Mouse (Mus musculus) limb, embryonic 13.5 days (tissue): ENCODE results near the gene Gprc5d. TPM values are rescaled to one million over a fixed set of nuclear protein-coding genes. Genes with fewer than 3 reads are reported as not detected.
A peak's percentile ranks its signal among the peaks of the same experiment; 100 is the strongest.

ENCODE experiments used
- ATAC-seq: fragments of 200-750 bp; cut with Nextera tagmentation; 2 replicates; pipeline ENCODE4 v1.8.0; 2017; ENCODE audit warnings: low read depth, moderate number of reproducible peaks, moderate TSS enrichment; ENCODE audit not compliant: low FRiP score
- H3K27ac ChIP-seq: fragments of 300-500 bp; sonication (generic); 2 replicates; pipeline ENCODE4 v1.5.1; 2015; ENCODE audit warnings: inconsistent platforms, mild to moderate bottlenecking, moderate library complexity
- H3K27me3 ChIP-seq: fragments of 300-500 bp; sonication (generic); 2 replicates; pipeline ENCODE4 v1.6.1; 2015; ENCODE audit warnings: mild to moderate bottlenecking, inconsistent platforms
- H3K36me3 ChIP-seq: fragments of 300-500 bp; sonication (generic); 2 replicates; pipeline ENCODE4 v1.6.1; 2015; ENCODE audit warnings: inconsistent platforms, mild to moderate bottlenecking, moderate library complexity
- H3K4me1 ChIP-seq: fragments of 300-500 bp; sonication (generic); 2 replicates; pipeline ENCODE4 v1.6.1; 2015; ENCODE audit warnings: inconsistent platforms
- H3K4me2 ChIP-seq: fragments of 300-500 bp; sonication (generic); replicated peaks from 2 replicates; pipeline ENCODE4 v1.6.1; 2015; ENCODE audit warnings: inconsistent platforms, mild to moderate bottlenecking, moderate library complexity
- H3K4me3 ChIP-seq: fragments of 300-500 bp; sonication (generic); 2 replicates; pipeline ENCODE4 v1.5.1; 2015; ENCODE audit warnings: moderate library complexity, mild to moderate bottlenecking, inconsistent platforms
- H3K9ac ChIP-seq: fragments of 300-500 bp; sonication (generic); 2 replicates; pipeline ENCODE4 v1.6.1; 2015; ENCODE audit warnings: mild to moderate bottlenecking, inconsistent platforms
- H3K9me3 ChIP-seq: fragments of 300-500 bp; sonication (generic); 2 replicates; pipeline ENCODE4 v1.6.1; 2016; ENCODE audit warnings: inconsistent platforms
- WGBS: fragments of 180-500 bp; shearing (Covaris S2); methylation state at CpG from one replicate; pipeline ENCODE4 v1.1.7; 2015; 5-methylcytosine and 5-hydroxymethylcytosine counted together
- polyA plus RNA-seq: library from polyadenylated mRNA; unstranded; fragments of >200 nt; fragmentation: Nextera tagmentation; extraction: Ambion mirVana; gene quantifications from 2 replicates; pipeline ENCODE4 v1.2.1, GENCODE M21; 2015

Gprc5d gene
- polyA plus RNA-seq: not detected in 2 replicates

- H3K9me3 ChIP-seq: no peaks in the 10 kb centered on the region; the same call in 1 of the 2 replicates
- ATAC-seq: no peak
- H3K4me2 ChIP-seq: no peak within 1 kb of the TSS
- H3K27me3 ChIP-seq: no peaks in the 10 kb centered on the region
- no peak within 1 kb of the TSS for H3K9ac ChIP-seq
- WGBS: 86% methylated on average over 5 of the region's 5 CpGs
- H3K4me3 ChIP-seq: no peak within 1 kb of the TSS
- 0 out of 2 replicates have a peak, but pooled peaks cover under 1% of the 10 kb centered on the region for H3K4me1 ChIP-seq
- no peak within 1 kb of the TSS for H3K27ac ChIP-seq
- no peaks in the 10 kb centered on the region for H3K36me3 ChIP-seq
Observed at GRCm38 (mm10) chr6:135118183-135118582, at the start of gene Gprc5d. TSS of gene Gprc5d (minus strand) at chr6:135118283.

- H3K4me2 ChIP-seq: 0 out of 2 replicates have a peak overlapping the region, but pooled peaks have one; percentile 85
- no peak for ATAC-seq
- H3K4me3 ChIP-seq: no peak overlapping the region
- H3K27me3 ChIP-seq: no peaks in the 10 kb centered on the region
- H3K36me3 ChIP-seq: no peaks in the 10 kb centered on the region
- peaks cover 11% of the 10 kb centered on the region for H3K4me1 ChIP-seq
- no peaks in the 10 kb centered on the region for H3K9me3 ChIP-seq
- WGBS: 61% methylated on average over 5 of the region's 5 CpGs
- H3K9ac ChIP-seq: no peak overlapping the region
- H3K27ac ChIP-seq: no peak overlapping the region
Observed at GRCm38 (mm10) chr6:135166712-135167111, 48.6 kb upstream of the Gprc5d start.

DNA sequence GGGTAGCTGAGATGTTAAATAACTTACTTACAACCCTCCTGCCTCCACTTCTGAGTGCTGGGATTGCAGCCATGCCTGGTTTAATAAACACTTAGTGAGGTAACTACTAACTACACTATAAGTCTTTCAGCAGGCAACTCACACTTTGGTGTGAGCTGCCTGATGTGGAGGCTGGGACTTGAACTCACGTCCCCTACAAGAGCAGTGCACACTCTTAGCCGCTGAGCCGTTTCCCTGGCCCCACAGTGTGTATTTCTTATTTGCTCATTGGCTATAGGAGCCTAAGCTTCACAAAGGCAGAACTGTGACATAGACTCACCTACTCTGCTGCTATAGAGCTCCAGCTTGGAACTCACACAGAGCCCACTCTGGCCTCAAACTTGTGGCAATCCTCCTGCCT lies 48.2 kb upstream of the Gprc5d start:
- 92% methylated on average over 3 of the region's 3 CpGs for WGBS
- peaks cover 11% of the 10 kb centered on the region for H3K4me1 ChIP-seq
- ATAC-seq: no peak
- H3K27me3 ChIP-seq: no peaks in the 10 kb centered on the region
- no peaks in the 10 kb centered on the region for H3K36me3 ChIP-seq
- no peak overlapping the region for H3K9ac ChIP-seq
- no peak overlapping the region for H3K4me2 ChIP-seq
- H3K27ac ChIP-seq: no peak overlapping the region
- H3K9me3 ChIP-seq: no peaks in the 10 kb centered on the region
- H3K4me3 ChIP-seq: no peak overlapping the region

GRCm38 (mm10) chr6:135165706-135166105 lies 47.6 kb upstream of the Gprc5d start:
- H3K27me3 ChIP-seq: no peaks in the 10 kb centered on the region
- peaks cover 11% of the 10 kb centered on the region for H3K4me1 ChIP-seq
- WGBS: 84% methylated on average over 2 of the region's 2 CpGs
- no peak overlapping the region for H3K4me3 ChIP-seq
- H3K36me3 ChIP-seq: no peaks in the 10 kb centered on the region
- no peak overlapping the region for H3K27ac ChIP-seq
- ATAC-seq: no peak
- H3K9me3 ChIP-seq: no peaks in the 10 kb centered on the region
- no peak overlapping the region for H3K9ac ChIP-seq
- no peak overlapping the region for H3K4me2 ChIP-seq

DNA sequence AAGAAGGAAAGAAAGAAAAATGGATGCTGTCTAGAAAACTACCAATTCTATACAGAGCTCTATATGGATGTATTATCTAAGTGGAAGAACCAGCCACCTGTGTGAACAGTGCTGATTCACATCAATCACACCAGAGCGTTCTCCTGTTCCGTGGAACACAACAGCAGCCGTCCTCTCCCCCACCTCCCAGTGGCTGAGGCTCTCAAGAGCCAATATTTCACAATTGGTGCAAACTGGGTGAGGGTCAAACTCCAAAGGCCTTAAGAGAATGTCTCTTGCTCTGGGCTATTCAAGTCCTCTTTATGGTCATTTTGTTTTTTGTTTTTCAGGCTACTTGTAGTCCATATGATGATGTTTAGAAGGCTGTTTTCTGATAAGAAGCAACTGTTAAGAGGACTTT lies 47.1 kb upstream of the Gprc5d start:
- no peak for ATAC-seq
- WGBS: 67% methylated on average over 3 of the region's 3 CpGs
- no peak overlapping the region for H3K4me2 ChIP-seq
- no peak overlapping the region for H3K27ac ChIP-seq
- H3K36me3 ChIP-seq: no peaks in the 10 kb centered on the region
- H3K9me3 ChIP-seq: no peaks in the 10 kb centered on the region
- H3K27me3 ChIP-seq: no peaks in the 10 kb centered on the region
- no peak overlapping the region for H3K4me3 ChIP-seq
- H3K4me1 ChIP-seq: peaks cover 11% of the 10 kb centered on the region
- H3K9ac ChIP-seq: no peak overlapping the region

GRCm38 (mm10) chr6:135162861-135163260 lies 44.8 kb upstream of the Gprc5d start:
- peaks cover 6% of the 10 kb centered on the region; the same call in 1 of the 2 replicates for H3K4me1 ChIP-seq
- no peak for ATAC-seq
- no peak overlapping the region for H3K27ac ChIP-seq
- H3K27me3 ChIP-seq: no peaks in the 10 kb centered on the region
- 75% methylated on average over 4 of the region's 4 CpGs for WGBS
- H3K9me3 ChIP-seq: no peaks in the 10 kb centered on the region
- H3K36me3 ChIP-seq: no peaks in the 10 kb centered on the region
- no peak overlapping the region for H3K9ac ChIP-seq
- no peak overlapping the region for H3K4me3 ChIP-seq
- H3K4me2 ChIP-seq: no peak overlapping the region

GRCm38 (mm10) chr6:135162311-135162710 lies 44.2 kb upstream of the Gprc5d start:
- H3K4me2 ChIP-seq: no peak overlapping the region
- H3K27me3 ChIP-seq: no peaks in the 10 kb centered on the region
- peaks cover 2% of the 10 kb centered on the region; the same call in 1 of the 2 replicates for H3K4me1 ChIP-seq
- H3K4me3 ChIP-seq: no peak overlapping the region
- ATAC-seq: no peak
- H3K36me3 ChIP-seq: no peaks in the 10 kb centered on the region
- H3K9ac ChIP-seq: no peak overlapping the region
- no peak overlapping the region for H3K27ac ChIP-seq
- H3K9me3 ChIP-seq: no peaks in the 10 kb centered on the region
- WGBS: 85% methylated on average over 3 of the region's 3 CpGs

DNA sequence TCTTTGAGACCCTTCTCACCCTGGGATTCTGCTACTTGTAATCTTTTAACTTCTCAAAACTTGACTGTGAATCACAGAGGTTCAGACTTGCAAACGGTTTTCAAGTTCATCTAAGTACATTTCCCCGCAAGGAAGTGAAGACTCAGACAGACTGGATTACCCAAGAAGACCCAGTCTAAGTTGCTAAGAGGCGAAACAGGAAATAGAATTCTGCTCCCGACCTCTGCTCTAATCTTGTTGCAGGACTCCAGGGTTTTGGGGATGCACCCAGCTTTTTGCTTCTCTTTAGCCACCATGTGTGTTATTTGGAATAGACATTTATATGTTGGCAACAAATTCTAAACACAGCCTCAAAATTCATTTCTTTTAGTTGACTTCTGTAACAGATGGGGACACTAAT lies 43.3 kb upstream of the Gprc5d start:
- no peak for ATAC-seq
- H3K9me3 ChIP-seq: no peaks in the 10 kb centered on the region
- 66% methylated on average over 4 of the region's 4 CpGs for WGBS

DNA sequence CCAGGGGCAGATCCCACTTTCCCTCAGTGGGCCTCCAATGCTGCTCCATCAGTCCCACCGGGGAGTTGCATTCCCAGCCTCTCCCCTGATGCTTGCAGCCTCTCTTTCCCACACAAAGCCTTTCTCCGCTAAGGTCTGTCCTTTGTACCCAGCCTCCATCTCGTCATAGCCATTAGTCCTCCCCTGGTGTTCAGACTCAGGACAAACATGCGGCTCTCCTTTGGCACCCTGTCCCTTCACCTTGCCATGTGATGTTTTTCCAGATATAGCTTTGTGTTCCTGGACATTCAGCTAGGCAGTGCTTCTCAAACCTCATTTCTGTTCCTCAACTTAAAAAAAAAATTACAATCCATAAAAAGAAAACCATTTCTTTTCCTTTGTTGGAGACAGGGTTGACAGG lies 40.4 kb upstream of the Gprc5d start:
- no peak for ATAC-seq
- Histone ChIP-seq H3K4me3 (no peak overlapping the region), H3K27ac (no peak overlapping the region), H3K9me3 (no peaks in the 10 kb centered on the region), H3K27me3 (no peaks in the 10 kb centered on the region), H3K36me3 (no peaks in the 10 kb centered on the region), H3K9ac (no peak overlapping the region), H3K4me2 (no peak overlapping the region), H3K4me1 (no peaks in the 10 kb centered on the region)
- 63% methylated on average over 4 of the region's 4 CpGs for WGBS

More for the DNA sequence above, 43.3 kb upstream of the Gprc5d start:
- H3K4me3 ChIP-seq: no peak overlapping the region
- no peak overlapping the region for H3K27ac ChIP-seq
- H3K27me3 ChIP-seq: no peaks in the 10 kb centered on the region
- H3K4me1 ChIP-seq: no peaks in the 10 kb centered on the region
- H3K4me2 ChIP-seq: no peak overlapping the region
- no peak overlapping the region for H3K9ac ChIP-seq
- no peaks in the 10 kb centered on the region for H3K36me3 ChIP-seq

DNA sequence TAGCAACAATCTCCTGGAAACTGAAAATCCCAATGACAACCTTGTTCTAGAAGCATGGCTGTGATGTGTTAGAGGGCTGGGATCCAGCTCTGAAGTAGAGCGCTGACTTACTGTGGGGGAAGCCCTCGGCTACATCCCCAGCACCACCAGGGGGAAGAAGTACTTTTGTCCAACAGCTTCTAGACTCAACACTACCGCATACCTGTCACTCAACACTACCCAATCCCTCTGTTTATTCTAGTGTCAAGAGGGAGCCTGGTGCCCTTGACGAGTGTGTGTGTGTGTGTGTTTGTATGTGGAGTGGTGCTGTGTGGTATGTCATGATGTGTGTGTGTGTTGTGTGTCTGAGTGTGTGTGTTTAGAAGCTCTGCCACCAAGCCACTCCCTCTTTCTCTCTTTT lies 39.4 kb upstream of the Gprc5d start:
- H3K4me2 ChIP-seq: no peak overlapping the region
- no peak overlapping the region for H3K9ac ChIP-seq
- H3K4me3 ChIP-seq: no peak overlapping the region
- 73% methylated on average over 4 of the region's 4 CpGs for WGBS
- no peak overlapping the region for H3K27ac ChIP-seq
- H3K9me3 ChIP-seq: 0 out of 2 replicates have a peak, but pooled peaks cover 4% of the 10 kb centered on the region
- ATAC-seq: no peak
- no peaks in the 10 kb centered on the region for H3K4me1 ChIP-seq
- H3K36me3 ChIP-seq: 0 out of 2 replicates have a peak, but pooled peaks cover 2% of the 10 kb centered on the region
- H3K27me3 ChIP-seq: no peaks in the 10 kb centered on the region

DNA sequence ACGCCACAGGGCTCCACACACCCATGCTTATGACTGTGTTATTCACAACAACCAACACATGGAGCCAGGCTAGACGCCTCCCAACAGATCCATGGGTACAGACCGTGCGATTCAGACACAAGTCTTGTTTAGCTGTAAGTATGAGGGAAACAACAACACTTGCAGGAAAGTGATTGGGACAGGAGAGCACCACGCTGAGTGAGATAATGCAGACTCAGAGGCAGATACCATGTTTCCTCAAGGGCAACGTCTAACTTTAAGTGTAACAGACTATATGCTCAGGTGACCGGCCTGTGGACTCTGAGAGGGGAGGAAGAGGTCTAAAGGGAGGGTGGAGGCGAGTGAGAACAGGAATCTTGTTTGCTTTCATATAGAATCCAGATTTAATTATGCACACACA lies 38.5 kb upstream of the Gprc5d start:
- no peak for ATAC-seq
- no peak overlapping the region for H3K27ac ChIP-seq
- H3K4me2 ChIP-seq: no peak overlapping the region
- no peaks in the 10 kb centered on the region for H3K4me1 ChIP-seq
- H3K27me3 ChIP-seq: no peaks in the 10 kb centered on the region
- H3K9me3 ChIP-seq: 0 out of 2 replicates have a peak, but pooled peaks cover 4% of the 10 kb centered on the region
- H3K4me3 ChIP-seq: no peak overlapping the region
- 0 out of 2 replicates have a peak, but pooled peaks cover 2% of the 10 kb centered on the region for H3K36me3 ChIP-seq
- no peak overlapping the region for H3K9ac ChIP-seq
- 81% methylated on average over 8 of the region's 8 CpGs for WGBS

GRCm38 (mm10) chr6:135153719-135154118 lies 35.6 kb upstream of the Gprc5d start:
- no peak overlapping the region for H3K9ac ChIP-seq
- H3K27me3 ChIP-seq: peaks cover 4% of the 10 kb centered on the region; the same call in 1 of the 2 replicates
- no peak overlapping the region for H3K4me3 ChIP-seq
- no peak overlapping the region for H3K27ac ChIP-seq
- H3K36me3 ChIP-seq: 0 out of 2 replicates have a peak, but pooled peaks cover 2% of the 10 kb centered on the region
- no peak overlapping the region for H3K4me2 ChIP-seq
- 0 out of 2 replicates have a peak, but pooled peaks cover 4% of the 10 kb centered on the region for H3K9me3 ChIP-seq
- no peak for ATAC-seq
- 81% methylated on average over 5 of the region's 5 CpGs for WGBS
- H3K4me1 ChIP-seq: no peaks in the 10 kb centered on the region

- ATAC-seq: no peak
Observed at GRCm38 (mm10) chr6:135150311-135150710, 32.2 kb upstream of the Gprc5d start.

More at GRCm38 (mm10) chr6:135150311-135150710, 32.2 kb upstream of the Gprc5d start:
- Histone ChIP-seq H3K4me2 (no peak overlapping the region), H3K4me3 (no peak overlapping the region), H3K9me3 (0 out of 2 replicates have a peak, but pooled peaks cover 4% of the 10 kb centered on the region), H3K4me1 (no peaks in the 10 kb centered on the region), H3K27me3 (peaks cover 4% of the 10 kb centered on the region; the same call in 1 of the 2 replicates), H3K9ac (no peak overlapping the region), H3K36me3 (0 out of 2 replicates have a peak, but pooled peaks cover 2% of the 10 kb centered on the region), H3K27ac (no peak overlapping the region)
- WGBS: 40% methylated on average over 5 of the region's 5 CpGs
